Mouse (Mus musculus): ENCODE data around the gene Defa35. TPM values are rescaled to one million over a fixed set of nuclear protein-coding genes. Genes with fewer than 3 reads are reported as not detected.

Defa35 gene
- polyA plus RNA-seq (2012), result not detected in 2 replicates

GRCm38 (mm10) chr8:21064738-21065137 lies at the start of gene Defa35:
Gene Defa35 (plus strand): TSS chr8:21065038.

DNA sequence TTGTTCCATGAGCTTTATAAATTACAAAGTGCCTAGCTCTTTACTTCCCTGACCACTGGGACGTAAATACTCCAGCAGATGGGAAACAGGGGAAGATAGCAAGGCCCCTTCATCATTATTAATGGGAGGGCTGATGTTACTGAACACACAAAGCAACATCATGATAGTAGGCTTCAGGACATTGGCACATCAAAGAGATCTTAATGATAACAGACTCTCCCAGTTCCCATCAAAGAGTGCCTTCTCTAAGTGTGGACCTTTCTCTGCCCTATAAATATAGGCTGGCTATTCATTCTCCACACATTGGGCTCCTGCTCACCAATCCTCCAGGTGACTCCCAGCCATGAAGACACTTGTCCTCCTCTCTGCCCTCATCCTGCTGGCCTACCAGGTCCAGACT lies 39.6 kb upstream of the Defa35 start, which contains the start of gene Defa21:
Gene Defa21, plus strand, starts transcription at position 301 of the 400 bp plus-strand sequence.

GRCm38 (mm10) chr8:21054747-21055146 lies 10.1 kb upstream of the Defa35 start, which contains the start of gene Defa23:
Gene Defa23 (plus strand): TSS chr8:21055047.

DNA sequence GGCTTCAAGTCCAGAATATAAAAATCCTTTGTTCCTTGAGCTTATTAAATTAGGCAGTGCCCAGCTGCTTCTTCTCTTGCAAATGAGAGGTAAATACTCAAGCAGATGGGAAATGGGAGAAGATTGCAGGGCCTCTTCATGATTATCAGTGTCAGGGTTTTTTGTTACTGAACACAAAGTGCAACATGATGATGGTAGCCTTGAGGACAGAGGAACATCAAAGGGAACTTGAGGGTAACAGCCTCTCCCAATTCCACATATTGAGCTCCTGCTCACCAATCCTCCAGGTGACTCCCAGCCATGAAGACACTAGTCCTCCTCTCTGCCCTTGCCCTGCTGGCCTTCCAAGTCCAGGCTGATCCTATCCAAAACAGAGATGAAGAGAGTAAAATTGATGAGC lies 19.3 kb downstream of the Defa35 start, which contains the start of gene Defa25:
Gene Defa25, plus strand, starts transcription at position 301 of the 400 bp plus-strand sequence.

DNA sequence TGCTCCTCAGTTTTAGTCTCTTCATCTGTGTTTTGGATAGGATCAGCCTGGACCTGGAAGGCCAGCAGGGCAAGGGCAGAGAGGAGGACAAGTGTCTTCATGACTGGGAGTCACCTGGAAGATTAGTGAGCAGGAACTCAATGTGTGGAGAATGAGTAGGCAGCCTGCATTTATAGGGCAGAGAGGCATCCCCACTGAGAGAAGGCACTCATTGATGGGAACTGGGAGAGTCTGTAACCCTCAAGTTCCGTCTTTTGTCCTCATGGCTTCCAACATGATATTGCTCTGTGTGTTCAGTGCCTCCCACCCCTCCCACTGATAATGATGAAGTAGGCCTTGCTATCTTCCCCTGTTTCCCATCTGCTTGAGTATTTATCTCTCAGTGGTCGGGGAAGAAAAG lies 31.1 kb downstream of the Defa35 start, which contains the start of gene Gm14851:
Gene Gm14851, minus strand, starts transcription at position 101 of the 400 bp plus-strand sequence.

Other genes starting within 250 kb of the Defa35 start
- not detected in 2 replicates for gene Defb33, start 172.4 kb upstream of the Defa35 start, polyA plus RNA-seq (2012)
- not detected in 2 replicates for gene Gm15056, start 162.4 kb upstream of the Defa35 start, polyA plus RNA-seq (2012)
- not detected in 2 replicates for gene Gm6040, start 143.0 kb upstream of the Defa35 start, polyA plus RNA-seq (2012)
- not detected in 2 replicates for gene AY761185, start 120.3 kb upstream of the Defa35 start, polyA plus RNA-seq (2012)
- gene Defa21, start 39.5 kb upstream of the Defa35 start, polyA plus RNA-seq (2012), result not detected in 2 replicates
- not detected in 2 replicates for gene Defa23, start 10.0 kb upstream of the Defa35 start, polyA plus RNA-seq (2012)
- gene Defa25, start 19.4 kb downstream of the Defa35 start, polyA plus RNA-seq (2012), result not detected in 2 replicates
- gene Gm14851, start 31.0 kb downstream of the Defa35 start, polyA plus RNA-seq (2012), result not detected in 2 replicates
- not detected in 2 replicates for gene Defa30, start 69.6 kb downstream of the Defa35 start, polyA plus RNA-seq (2012)
- not detected in 2 replicates for gene Defa22, start 97.2 kb downstream of the Defa35 start, polyA plus RNA-seq (2012)
- gene Defa31, start 126.6 kb downstream of the Defa35 start, polyA plus RNA-seq (2012), result not detected in 2 replicates
- not detected in 2 replicates for gene Gm15293, start 136.5 kb downstream of the Defa35 start, polyA plus RNA-seq (2012)
- not detected in 2 replicates for gene Gm15292, start 184.7 kb downstream of the Defa35 start, polyA plus RNA-seq (2012)